ENCODE assay signal across 15 mouse cellular contexts in genomic region chr2:65282979-65283378, GRCm38 (mm10).
"Had no signal": no experiment of that assay in that cellular context is flagged by ENCODE, and none has a peak within 500 bp of the region (broad histone marks: within the 10 kb centered on the region; RNA-seq: fewer than 3 reads in every experiment).

No protein-coding gene starts in this region.

- ATAC-seq: midbrain, embryonic 16.5 days had no signal

- H3K9ac ChIP-seq: lung, embryonic 14.5 days; midbrain, embryonic 12.5 days; neural tube, embryonic 13.5 days; neural tube, embryonic 15.5 days had no signal

- H3K27ac ChIP-seq: midbrain, embryonic 10.5 days; midbrain, embryonic 12.5 days; neural tube, embryonic 13.5 days; neural tube, embryonic 15.5 days had no signal

- H3K4me3 ChIP-seq: midbrain, embryonic 10.5 days; midbrain, embryonic 12.5 days; myocyte; neural tube, embryonic 13.5 days; neural tube, embryonic 15.5 days had no signal

- DNase-seq: lung, adult 18-20 months; lung, embryonic 14.5 days; lung, postnatal 10 days; lung, postnatal 4 days; midbrain, embryonic 14.5 days; right cerebral cortex, postnatal 14 days; thymus, adult 18-20 months; thymus, postnatal 14 days; thymus, postnatal 36 days had no signal

- H3K36me3 ChIP-seq: midbrain, embryonic 10.5 days; midbrain, embryonic 12.5 days; neural tube, embryonic 13.5 days; neural tube, embryonic 15.5 days had no signal

- H3K4me1 ChIP-seq: midbrain, embryonic 10.5 days; midbrain, embryonic 12.5 days had no signal

- H3K27me3 ChIP-seq: midbrain, embryonic 12.5 days; neural tube, embryonic 13.5 days; neural tube, embryonic 15.5 days had no signal
